Mouse (Mus musculus) liver, postnatal 0 days (tissue): ENCODE data around the gene Lrrc75a. TPM values are rescaled to one million over a fixed set of nuclear protein-coding genes. Genes with fewer than 3 reads are reported as not detected.
"Not testable (repeated sequence)": the region's sequence is repeated elsewhere in the genome, so short reads cannot be mapped to it uniquely, and the experiment has no call there.

Experiments used
- ATAC-seq: fragments of 200-750 bp; cut with Nextera tagmentation; 2 replicates; pipeline ENCODE4 v1.8.0; 2017; ENCODE audit warnings: mild to moderate bottlenecking, moderate library complexity
- DNase-seq: peaks from one replicate; pipeline ENCODE4 v3.0.0-alpha.2; 2016
- H3K27ac ChIP-seq: fragments of 300-500 bp; sonication (generic); 2 replicates; pipeline ENCODE4 v1.5.1; 2014; ENCODE audit warnings: antibody characterized with exemption, moderate library complexity, mild to moderate bottlenecking, low read depth
- H3K27me3 ChIP-seq: fragments of 300-500 bp; sonication (generic); 2 replicates; pipeline ENCODE4 v1.6.1; 2014; ENCODE audit warnings: low read length, control low read depth, mixed read lengths; ENCODE audit not compliant: insufficient read depth
- H3K36me3 ChIP-seq: fragments of 300-500 bp; sonication (generic); replicated peaks from 2 replicates; pipeline ENCODE4 v1.6.1; 2014; ENCODE audit warnings: mild to moderate bottlenecking, control low read depth, low read length, moderate library complexity, mixed read lengths; ENCODE audit not compliant: insufficient read depth
- H3K4me1 ChIP-seq: fragments of 300-500 bp; sonication (generic); 2 replicates; pipeline ENCODE4 v1.6.1; 2014; ENCODE audit warnings: antibody characterized with exemption, mild to moderate bottlenecking, control low read depth; ENCODE audit not compliant: insufficient read depth
- H3K4me2 ChIP-seq: fragments of 300-500 bp; sonication (generic); 2 replicates; pipeline ENCODE4 v1.6.1; 2014; ENCODE audit warnings: low read depth, mild to moderate bottlenecking, low read length, moderate library complexity, mixed read lengths
- H3K4me3 ChIP-seq: fragments of 300-500 bp; sonication (generic); 2 replicates; pipeline ENCODE4 v1.5.1; 2014; ENCODE audit warnings: low read depth, low read length
- H3K9ac ChIP-seq: fragments of 300-500 bp; sonication (generic); replicated peaks from 2 replicates; pipeline ENCODE4 v1.6.1; 2014; ENCODE audit warnings: mild to moderate bottlenecking, moderate library complexity
- H3K9me3 ChIP-seq: fragments of 300-500 bp; sonication (generic); 2 replicates; pipeline ENCODE4 v1.6.1; 2016; ENCODE audit warnings: mild to moderate bottlenecking, control low read depth, low read length, mixed read lengths
- CTCF ChIP-seq: sonication (generic); IDR thresholded peaks from 2 replicates; pipeline ENCODE4 v1.5.1; 2016; ENCODE audit warnings: antibody characterized with exemption, low read depth
- EP300 ChIP-seq: IDR thresholded peaks from 2 replicates; pipeline ENCODE4 v1.6.1; 2016; ENCODE audit warnings: antibody characterized with exemption, low read depth, mild to moderate bottlenecking
- WGBS: fragments of 180-500 bp; shearing (Covaris S2); extraction: QIAGEN DNeasy Blood & Tissue Kit; methylation state at CpG from one replicate; pipeline ENCODE4 v1.1.7; 2014; ENCODE audit not compliant: insufficient replicate concordance; 5-methylcytosine and 5-hydroxymethylcytosine counted together
- polyA plus RNA-seq: library from polyadenylated mRNA; unstranded; fragments of >200 nt; fragmentation: Nextera tagmentation; extraction: Ambion mirVana; gene quantifications from 2 replicates; pipeline ENCODE4 v1.2.1, GENCODE M21; 2015

Lrrc75a gene
- polyA plus RNA-seq, 1 experiment from 2014 or later, result 1.1 TPM

GRCm38 (mm10) chr11:62664250-62664649, 15.9 kb upstream of the Lrrc75a start:
- WGBS, result 65% methylated on average over 6 of the region's 6 CpGs
- no peak for DNase-seq

DNA sequence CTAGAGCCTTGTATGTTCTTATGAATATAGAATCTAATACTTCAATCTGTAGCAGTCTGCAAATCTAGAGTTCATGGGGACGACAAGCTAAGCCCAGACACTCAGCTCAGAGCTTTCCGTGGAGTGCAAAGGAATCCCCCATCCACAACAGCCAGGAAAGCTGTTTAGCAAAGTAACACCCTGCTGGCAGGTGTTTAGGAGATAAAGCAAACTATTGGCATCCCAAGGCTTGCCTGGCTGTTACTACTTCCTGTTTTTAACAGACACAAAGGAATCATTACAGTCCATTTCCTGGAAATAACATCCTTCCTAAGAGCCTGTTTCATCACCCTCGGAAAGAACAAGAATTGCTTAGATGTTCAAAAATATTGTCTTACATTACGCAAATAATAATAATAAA, 12.6 kb upstream of the Lrrc75a start:
- no peak for DNase-seq
- H3K4me2 ChIP-seq, result no peak overlapping the region
- no peak overlapping the region for H3K27ac ChIP-seq
- ATAC-seq, result no peak
- WGBS, result 44% methylated on average over 4 of the region's 4 CpGs
- H3K36me3 ChIP-seq, result no peaks in the 10 kb centered on the region; the same call in 1 of the 2 replicates
- H3K9ac ChIP-seq, result no peak overlapping the region
- H3K4me3 ChIP-seq, result no peak overlapping the region
- no peaks in the 10 kb centered on the region for H3K4me1 ChIP-seq
- no peak for TF ChIP-seq EP300
- no peak for TF ChIP-seq CTCF
- no peaks in the 10 kb centered on the region for H3K9me3 ChIP-seq
- H3K27me3 ChIP-seq, result no peaks in the 10 kb centered on the region

More at GRCm38 (mm10) chr11:62664250-62664649, 15.9 kb upstream of the Lrrc75a start:
- no peak overlapping the region for H3K4me2 ChIP-seq
- no peak overlapping the region for H3K27ac ChIP-seq
- no peak overlapping the region for H3K9ac ChIP-seq
- ATAC-seq, result no peak
- H3K27me3 ChIP-seq, result no peaks in the 10 kb centered on the region
- H3K9me3 ChIP-seq, result no peaks in the 10 kb centered on the region
- H3K36me3 ChIP-seq, result no peaks in the 10 kb centered on the region; the same call in 1 of the 2 replicates
- TF ChIP-seq EP300 (no peak), CTCF (no peak)
- H3K4me3 ChIP-seq, result no peak overlapping the region
- H3K4me1 ChIP-seq, result no peaks in the 10 kb centered on the region

GRCm38 (mm10) chr11:62652080-62652479, 3.8 kb upstream of the Lrrc75a start:
- TF ChIP-seq EP300, result no peak
- Histone ChIP-seq H3K27ac (no peak overlapping the region), H3K4me3 (no peak overlapping the region), H3K4me1 (peaks cover 8% of the 10 kb centered on the region), H3K36me3 (peaks cover 10% of the 10 kb centered on the region; the same call in 1 of the 2 replicates), H3K9me3 (no peaks in the 10 kb centered on the region), H3K4me2 (no peak overlapping the region), H3K9ac (no peak overlapping the region), H3K27me3 (no peaks in the 10 kb centered on the region)
- ATAC-seq (no peak), DNase-seq (no peak)
- 89% methylated on average over 3 of the region's 3 CpGs for WGBS

- Histone ChIP-seq H3K27me3 (no peaks in the 10 kb centered on the region), H3K9ac (no peak overlapping the region), H3K4me2 (no peak overlapping the region), H3K4me1 (peaks cover 13% of the 10 kb centered on the region), H3K4me3 (no peak overlapping the region), H3K27ac (no peak overlapping the region), H3K9me3 (no peaks in the 10 kb centered on the region), H3K36me3 (peaks cover 10% of the 10 kb centered on the region; the same call in 1 of the 2 replicates)
- WGBS, result 85% methylated on average over 3 of the region's 3 CpGs
- DNase-seq, result no peak
- ATAC-seq, result no peak
- no peak for TF ChIP-seq CTCF
These were observed 3.2 kb upstream of the Lrrc75a start for GRCm38 (mm10) chr11:62651563-62651962.

- Histone ChIP-seq H3K36me3 (peaks cover 10% of the 10 kb centered on the region; the same call in 1 of the 2 replicates), H3K4me1 (peaks cover 30% of the 10 kb centered on the region)
- ATAC-seq, H3K9ac ChIP-seq, H3K27ac ChIP-seq, H3K27me3 ChIP-seq, H3K4me2 ChIP-seq, DNase-seq, H3K9me3 ChIP-seq, H3K4me3 ChIP-seq: not testable (repeated sequence)
- 72% methylated on average over 4 of the region's 4 CpGs for WGBS
These were observed 1.5 kb upstream of the Lrrc75a start for GRCm38 (mm10) chr11:62649803-62650202.

DNA sequence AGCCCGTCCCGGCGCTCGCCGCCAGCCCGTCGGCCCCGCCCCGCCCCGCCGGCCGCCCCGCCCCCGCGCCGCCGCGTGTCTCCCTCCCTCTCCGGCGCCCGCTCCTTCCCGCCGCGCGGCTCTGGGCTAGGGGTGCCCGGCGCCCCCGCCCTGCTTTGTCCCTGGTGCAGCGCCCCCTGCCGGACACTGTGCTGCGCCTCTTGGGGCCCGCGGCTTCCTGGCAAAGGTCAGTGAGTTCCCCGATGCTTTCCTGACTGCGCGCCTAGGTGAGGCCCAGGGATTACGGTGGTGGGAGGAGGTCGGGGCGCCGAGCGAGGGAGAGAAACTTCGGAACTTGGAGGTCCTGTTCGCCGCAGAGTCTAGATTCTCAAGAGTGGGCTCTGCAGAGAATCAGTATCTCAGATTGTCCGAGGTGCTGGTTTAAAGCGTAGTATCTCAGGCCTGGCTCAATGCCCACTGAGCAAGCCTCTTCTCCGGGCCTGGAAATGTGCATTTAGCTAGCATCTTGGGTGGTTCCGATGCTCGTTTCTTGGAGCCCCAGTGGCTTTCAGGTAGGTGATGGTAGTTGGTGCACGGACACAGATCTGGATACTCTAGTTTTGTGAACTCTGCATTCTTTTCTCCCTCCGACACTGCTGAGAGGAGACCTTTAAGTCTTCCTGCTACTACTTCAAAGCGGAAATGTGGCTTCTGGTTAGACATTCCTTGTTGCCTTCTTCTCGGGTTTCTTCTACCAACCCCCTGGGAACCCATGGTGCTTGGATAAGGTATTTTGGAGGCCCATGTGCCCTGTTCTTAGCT, 468 bp upstream of the Lrrc75a start, which contains the start of gene Mmgt2:
Mmgt2 (plus strand) TSS at position 74 of the 801 bp plus-strand sequence.
- H3K9ac ChIP-seq, result peak within 1 kb of the TSS; percentile 66
- TF ChIP-seq EP300 (no peak), CTCF (peak; percentile 94)
- no peaks in the 10 kb centered on the region for H3K9me3 ChIP-seq
- peaks cover 34% of the 10 kb centered on the region for H3K4me1 ChIP-seq
- peak; percentile 92 for ATAC-seq
- peak within 1 kb of the TSS; percentile 68 for H3K27ac ChIP-seq
- no peaks in the 10 kb centered on the region for H3K27me3 ChIP-seq
- peak within 1 kb of the TSS; percentile 94 for H3K4me2 ChIP-seq
- H3K4me3 ChIP-seq, result peak within 1 kb of the TSS; percentile 69
- peaks cover 6% of the 10 kb centered on the region; the same call in 1 of the 2 replicates for H3K36me3 ChIP-seq
- 2% methylated on average over 26 of the region's 53 CpGs for WGBS
- DNase-seq, result peak; percentile 96
